Mouse (Mus musculus) neural tube, embryonic 13.5 days (tissue): ENCODE measurements around the gene Avpr2. TPM values are rescaled to one million over a fixed set of nuclear protein-coding genes. Genes with fewer than 3 reads are reported as not detected.

Experiments
- ATAC-seq: fragments of 200-750 bp; cut with Nextera tagmentation; 2 replicates; pipeline ENCODE4 v1.8.0; 2017; ENCODE audit warnings: low read depth, mild to moderate bottlenecking, moderate TSS enrichment, moderate library complexity
- H3K27ac ChIP-seq: fragments of 300-500 bp; sonication (generic); replicated peaks from 2 replicates; pipeline ENCODE4 v1.5.1; 2015; ENCODE audit warnings: moderate library complexity, mild to moderate bottlenecking, inconsistent platforms
- H3K27me3 ChIP-seq: fragments of 300-500 bp; sonication (generic); 2 replicates; pipeline ENCODE4 v1.6.1; 2015; ENCODE audit warnings: mild to moderate bottlenecking, inconsistent platforms
- H3K36me3 ChIP-seq: fragments of 300-500 bp; sonication (generic); 2 replicates; pipeline ENCODE4 v1.6.1; 2015; ENCODE audit warnings: mild to moderate bottlenecking, inconsistent platforms
- H3K4me1 ChIP-seq: fragments of 300-500 bp; sonication (generic); replicated peaks from 2 replicates; pipeline ENCODE4 v1.6.1; 2015; ENCODE audit warnings: inconsistent platforms
- H3K4me2 ChIP-seq: fragments of 300-500 bp; sonication (generic); 2 replicates; pipeline ENCODE4 v1.6.1; 2015; ENCODE audit warnings: inconsistent platforms, mild to moderate bottlenecking, moderate library complexity
- H3K4me3 ChIP-seq: fragments of 300-500 bp; sonication (generic); 2 replicates; pipeline ENCODE4 v1.5.1; 2015; ENCODE audit warnings: mild to moderate bottlenecking, inconsistent platforms
- H3K9ac ChIP-seq: fragments of 300-500 bp; sonication (generic); 2 replicates; pipeline ENCODE4 v1.6.1; 2015; ENCODE audit warnings: moderate library complexity, mild to moderate bottlenecking, inconsistent platforms
- H3K9me3 ChIP-seq: fragments of 300-500 bp; sonication (generic); 2 replicates; pipeline ENCODE4 v1.6.1; 2016; ENCODE audit warnings: inconsistent platforms
- WGBS: fragments of 180-500 bp; shearing (Covaris S2); methylation state at CpG from one replicate; pipeline ENCODE4 v1.1.7; 2015; 5-methylcytosine and 5-hydroxymethylcytosine counted together
- polyA plus RNA-seq: library from polyadenylated mRNA; unstranded; fragments of >200 nt; fragmentation: Nextera tagmentation; extraction: Ambion mirVana; gene quantifications from 2 replicates; pipeline ENCODE4 v1.2.1, GENCODE M21; 2015

Avpr2 gene
- polyA plus RNA-seq, 1 experiment from 2014 or later = 0.15 TPM

- Histone ChIP-seq H3K27me3 (peaks cover 2% of the 10 kb centered on the region; the same call in 1 of the 2 replicates), H3K9me3 (no peaks in the 10 kb centered on the region), H3K4me3 (peak overlapping the region; percentile 53), H3K27ac (peak overlapping the region; percentile 79), H3K9ac (peak overlapping the region; percentile 81), H3K36me3 (no peaks in the 10 kb centered on the region), H3K4me1 (peaks cover 19% of the 10 kb centered on the region; the same call in 1 of the 2 replicates), H3K4me2 (peak overlapping the region; percentile 55)
- ATAC-seq = peak; percentile 57
- WGBS = 23% methylated on average over 16 of the region's 16 CpGs
These were observed 10.9 kb upstream of the Avpr2 start for GRCm38 (mm10) chrX:73881036-73881427.

- Histone ChIP-seq H3K9me3 (no peaks in the 10 kb centered on the region), H3K9ac (peak overlapping the region; percentile 81), H3K4me1 (peaks cover 15% of the 10 kb centered on the region; the same call in 1 of the 2 replicates), H3K36me3 (no peaks in the 10 kb centered on the region), H3K27me3 (peaks cover 2% of the 10 kb centered on the region; the same call in 1 of the 2 replicates), H3K4me3 (no peak overlapping the region), H3K27ac (peak overlapping the region; percentile 79), H3K4me2 (peak overlapping the region; percentile 55)
- 12% methylated on average over 6 of the region's 6 CpGs for WGBS
- ATAC-seq = peak; percentile 18; the same call in 1 of the 2 replicates
These were observed 10.4 kb upstream of the Avpr2 start for GRCm38 (mm10) chrX:73881463-73881862.

GRCm38 (mm10) chrX:73892833-73893232 is 931 bp downstream of the Avpr2 start:
- 92% methylated on average over 14 of the region's 14 CpGs for WGBS

GRCm38 (mm10) chrX:73895719-73896118 is 3.8 kb downstream of the Avpr2 start, which contains the start of gene L1cam:
TSS of gene L1cam (minus strand) at chrX:73896105.
- Histone ChIP-seq H3K27ac (no peak within 1 kb of the TSS), H3K36me3 (no peaks in the 10 kb centered on the region), H3K4me2 (no peak within 1 kb of the TSS), H3K4me1 (no peaks in the 10 kb centered on the region), H3K4me3 (no peak within 1 kb of the TSS), H3K27me3 (no peaks in the 10 kb centered on the region), H3K9me3 (no peaks in the 10 kb centered on the region), H3K9ac (no peak within 1 kb of the TSS)
- WGBS = 25% methylated on average over 2 of the region's 2 CpGs
- ATAC-seq = no peak

More at GRCm38 (mm10) chrX:73892833-73893232, 931 bp downstream of the Avpr2 start:
- no peak overlapping the region for H3K9ac ChIP-seq
- H3K27ac ChIP-seq = no peak overlapping the region
- no peak for ATAC-seq
- no peaks in the 10 kb centered on the region for H3K27me3 ChIP-seq
- H3K9me3 ChIP-seq = no peaks in the 10 kb centered on the region
- no peak overlapping the region for H3K4me2 ChIP-seq
- H3K4me3 ChIP-seq = no peak overlapping the region
- H3K4me1 ChIP-seq = no peaks in the 10 kb centered on the region
- no peaks in the 10 kb centered on the region for H3K36me3 ChIP-seq

GRCm38 (mm10) chrX:73897959-73898358 is 6.1 kb downstream of the Avpr2 start:
- Histone ChIP-seq H3K4me3 (no peak overlapping the region), H3K9me3 (no peaks in the 10 kb centered on the region), H3K27me3 (no peaks in the 10 kb centered on the region), H3K9ac (no peak overlapping the region), H3K4me2 (no peak overlapping the region), H3K4me1 (no peaks in the 10 kb centered on the region), H3K27ac (no peak overlapping the region), H3K36me3 (no peaks in the 10 kb centered on the region)
- no peak for ATAC-seq
- 71% methylated on average over 3 of the region's 3 CpGs for WGBS

- H3K4me1 ChIP-seq = no peaks in the 10 kb centered on the region
- no peaks in the 10 kb centered on the region for H3K36me3 ChIP-seq
- WGBS = 85% methylated on average over 1 of the region's 1 CpGs
- no peak overlapping the region for H3K27ac ChIP-seq
- no peaks in the 10 kb centered on the region for H3K27me3 ChIP-seq
- no peak overlapping the region for H3K9ac ChIP-seq
- no peak overlapping the region for H3K4me2 ChIP-seq
- no peaks in the 10 kb centered on the region for H3K9me3 ChIP-seq
- ATAC-seq = no peak
- no peak overlapping the region for H3K4me3 ChIP-seq
These were observed 18.1 kb downstream of the Avpr2 start for GRCm38 (mm10) chrX:73910049-73910448.

- H3K9me3 ChIP-seq = no peaks in the 10 kb centered on the region
- no peak overlapping the region; the same call in 1 of the 2 replicates for H3K4me2 ChIP-seq
- ATAC-seq = no peak
- H3K36me3 ChIP-seq = no peaks in the 10 kb centered on the region
- peaks cover 2% of the 10 kb centered on the region for H3K4me1 ChIP-seq
- no peak overlapping the region for H3K27ac ChIP-seq
- H3K4me3 ChIP-seq = no peak overlapping the region
- no peak overlapping the region for H3K9ac ChIP-seq
- H3K27me3 ChIP-seq = no peaks in the 10 kb centered on the region
These were observed 18.5 kb downstream of the Avpr2 start for GRCm38 (mm10) chrX:73910451-73910850.

GRCm38 (mm10) chrX:73911156-73911555 is 19.3 kb downstream of the Avpr2 start:
- Histone ChIP-seq H3K4me3 (peak overlapping the region; percentile 10; the same call in 1 of the 2 replicates), H3K27ac (no peak overlapping the region), H3K4me2 (peak overlapping the region; percentile 42), H3K4me1 (peaks cover 6% of the 10 kb centered on the region), H3K36me3 (no peaks in the 10 kb centered on the region), H3K9ac (no peak overlapping the region), H3K27me3 (no peaks in the 10 kb centered on the region), H3K9me3 (no peaks in the 10 kb centered on the region)
- 26% methylated on average over 23 of the region's 26 CpGs for WGBS
- ATAC-seq = no peak

- ATAC-seq = no peak
- H3K27ac ChIP-seq = no peak overlapping the region
- H3K4me1 ChIP-seq = peaks cover 6% of the 10 kb centered on the region
- H3K4me2 ChIP-seq = no peak overlapping the region
- H3K9ac ChIP-seq = no peak overlapping the region
- H3K9me3 ChIP-seq = no peaks in the 10 kb centered on the region
- H3K4me3 ChIP-seq = no peak overlapping the region
- 79% methylated on average over 2 of the region's 2 CpGs for WGBS
- no peaks in the 10 kb centered on the region for H3K36me3 ChIP-seq
- no peaks in the 10 kb centered on the region for H3K27me3 ChIP-seq
These were observed 19.7 kb downstream of the Avpr2 start for GRCm38 (mm10) chrX:73911588-73911987.

GRCm38 (mm10) chrX:73914827-73915703 is 23.2 kb downstream of the Avpr2 start:
- WGBS = 25% methylated on average over 31 of the region's 31 CpGs
- Histone ChIP-seq H3K4me1 (peaks cover 6% of the 10 kb centered on the region), H3K27me3 (no peaks in the 10 kb centered on the region), H3K36me3 (peaks cover 9% of the 10 kb centered on the region; the same call in 1 of the 2 replicates), H3K27ac (peak overlapping the region; percentile 83), H3K9me3 (no peaks in the 10 kb centered on the region), H3K9ac (peak overlapping the region; percentile 53), H3K4me2 (peak overlapping the region; percentile 48), H3K4me3 (peak overlapping the region; percentile 22)
- ATAC-seq = peak; percentile 96

GRCm38 (mm10) chrX:73916945-73917344 is 25.0 kb downstream of the Avpr2 start:
- no peaks in the 10 kb centered on the region for H3K9me3 ChIP-seq
- H3K27ac ChIP-seq = no peak overlapping the region
- H3K4me2 ChIP-seq = no peak overlapping the region
- no peak overlapping the region for H3K9ac ChIP-seq
- H3K27me3 ChIP-seq = no peaks in the 10 kb centered on the region
- 83% methylated on average over 8 of the region's 8 CpGs for WGBS
- H3K4me3 ChIP-seq = no peak overlapping the region
- H3K36me3 ChIP-seq = peaks cover 9% of the 10 kb centered on the region; the same call in 1 of the 2 replicates
- ATAC-seq = no peak
- peaks cover 14% of the 10 kb centered on the region for H3K4me1 ChIP-seq

GRCm38 (mm10) chrX:73918631-73919030 is 26.7 kb downstream of the Avpr2 start:
- Histone ChIP-seq H3K4me3 (no peak overlapping the region), H3K4me2 (no peak overlapping the region), H3K36me3 (peaks cover 9% of the 10 kb centered on the region; the same call in 1 of the 2 replicates), H3K9ac (no peak overlapping the region), H3K27me3 (no peaks in the 10 kb centered on the region), H3K4me1 (peaks cover 14% of the 10 kb centered on the region), H3K27ac (no peak overlapping the region), H3K9me3 (no peaks in the 10 kb centered on the region)
- no peak for ATAC-seq
- WGBS = 82% methylated on average over 5 of the region's 5 CpGs
